Mouse (Mus musculus) midbrain, embryonic 15.5 days (tissue): ENCODE data around the gene Grm8. TPM values are rescaled to one million over a fixed set of nuclear protein-coding genes. Genes with fewer than 3 reads are reported as not detected.

ENCODE experiments used
- ATAC-seq: fragments of 200-750 bp; cut with Nextera tagmentation; replicated peaks from 2 replicates; pipeline ENCODE4 v1.8.0; 2017; ENCODE audit warnings: moderate TSS enrichment
- H3K27ac ChIP-seq: fragments of 300-500 bp; sonication (generic); 2 replicates; pipeline ENCODE4 v1.5.1; 2015; ENCODE audit warnings: mild to moderate bottlenecking, inconsistent platforms
- H3K27me3 ChIP-seq: fragments of 300-500 bp; sonication (generic); replicated peaks from 2 replicates; pipeline ENCODE4 v1.6.1; 2015; ENCODE audit warnings: inconsistent platforms
- H3K36me3 ChIP-seq: fragments of 300-500 bp; sonication (generic); replicated peaks from 2 replicates; pipeline ENCODE4 v1.6.1; 2015; ENCODE audit warnings: inconsistent platforms
- H3K4me1 ChIP-seq: fragments of 300-500 bp; sonication (generic); 2 replicates; pipeline ENCODE4 v1.6.1; 2015; ENCODE audit warnings: inconsistent platforms
- H3K4me2 ChIP-seq: fragments of 300-500 bp; sonication (generic); 2 replicates; pipeline ENCODE4 v1.6.1; 2015; ENCODE audit warnings: inconsistent platforms, mild to moderate bottlenecking, moderate library complexity
- H3K4me3 ChIP-seq: fragments of 300-500 bp; sonication (generic); 2 replicates; pipeline ENCODE4 v1.5.1; 2015; ENCODE audit warnings: mild to moderate bottlenecking, inconsistent platforms
- H3K9ac ChIP-seq: fragments of 300-500 bp; sonication (generic); 2 replicates; pipeline ENCODE4 v1.6.1; 2015; ENCODE audit warnings: mild to moderate bottlenecking, inconsistent platforms
- H3K9me3 ChIP-seq: fragments of 300-500 bp; sonication (generic); 2 replicates; pipeline ENCODE4 v1.6.1; 2016; ENCODE audit warnings: inconsistent platforms
- WGBS: fragments of 180-500 bp; shearing (Covaris S2); methylation state at CpG from one replicate; pipeline ENCODE4 v1.1.7; 2015; ENCODE audit warnings: mixed read lengths; 5-methylcytosine and 5-hydroxymethylcytosine counted together
- polyA plus RNA-seq: library from polyadenylated mRNA; unstranded; fragments of >200 nt; fragmentation: Nextera tagmentation; extraction: Ambion mirVana; gene quantifications from 2 replicates; pipeline ENCODE4 v1.2.1, GENCODE M21; 2015

The Grm8 gene
- polyA plus RNA-seq, 1 experiment from 2014 or later, result 16.5 TPM

GRCm38 (mm10) chr6:27812789-27813188, 322.2 kb downstream of the Grm8 start:
- Histone ChIP-seq H3K4me1 (no peaks in the 10 kb centered on the region), H3K27ac (no peak overlapping the region), H3K9ac (no peak overlapping the region), H3K36me3 (no peaks in the 10 kb centered on the region), H3K9me3 (no peaks in the 10 kb centered on the region), H3K4me2 (no peak overlapping the region), H3K27me3 (no peaks in the 10 kb centered on the region), H3K4me3 (no peak overlapping the region)
- 79% methylated on average over 5 of the region's 5 CpGs for WGBS
- ATAC-seq, result no peak

GRCm38 (mm10) chr6:27809996-27810395, 325.0 kb downstream of the Grm8 start:
- Histone ChIP-seq H3K27ac (no peak overlapping the region), H3K4me1 (no peaks in the 10 kb centered on the region), H3K4me2 (no peak overlapping the region), H3K4me3 (no peak overlapping the region), H3K9me3 (no peaks in the 10 kb centered on the region), H3K36me3 (no peaks in the 10 kb centered on the region), H3K27me3 (no peaks in the 10 kb centered on the region), H3K9ac (no peak overlapping the region)
- WGBS, result 78% methylated on average over 6 of the region's 6 CpGs
- ATAC-seq, result no peak

GRCm38 (mm10) chr6:27806741-27807140, 328.2 kb downstream of the Grm8 start:
- Histone ChIP-seq H3K36me3 (no peaks in the 10 kb centered on the region), H3K4me1 (no peaks in the 10 kb centered on the region), H3K9ac (no peak overlapping the region), H3K4me2 (no peak overlapping the region), H3K27ac (no peak overlapping the region), H3K9me3 (no peaks in the 10 kb centered on the region), H3K27me3 (no peaks in the 10 kb centered on the region), H3K4me3 (no peak overlapping the region)
- ATAC-seq, result no peak

- Histone ChIP-seq H3K36me3 (no peaks in the 10 kb centered on the region), H3K4me1 (0 out of 2 replicates have a peak, but pooled peaks cover 2% of the 10 kb centered on the region), H3K27ac (no peak overlapping the region), H3K9ac (no peak overlapping the region), H3K9me3 (no peaks in the 10 kb centered on the region), H3K4me3 (no peak overlapping the region), H3K27me3 (no peaks in the 10 kb centered on the region), H3K4me2 (no peak overlapping the region)
- 67% methylated on average over 6 of the region's 6 CpGs for WGBS
- no peak for ATAC-seq
Measured at GRCm38 (mm10) chr6:27800881-27801572, 334.0 kb downstream of the Grm8 start.

GRCm38 (mm10) chr6:27798735-27799134, 336.2 kb downstream of the Grm8 start:
- no peaks in the 10 kb centered on the region for H3K27me3 ChIP-seq
- no peak overlapping the region for H3K27ac ChIP-seq
- H3K4me1 ChIP-seq, result 0 out of 2 replicates have a peak, but pooled peaks cover 2% of the 10 kb centered on the region
- no peaks in the 10 kb centered on the region for H3K9me3 ChIP-seq
- no peak overlapping the region for H3K4me3 ChIP-seq
- H3K9ac ChIP-seq, result no peak overlapping the region
- no peak overlapping the region for H3K4me2 ChIP-seq
- 90% methylated on average over 3 of the region's 3 CpGs for WGBS
- ATAC-seq, result no peak
- H3K36me3 ChIP-seq, result no peaks in the 10 kb centered on the region

- Histone ChIP-seq H3K4me1 (no peaks in the 10 kb centered on the region), H3K9ac (no peak overlapping the region), H3K36me3 (no peaks in the 10 kb centered on the region), H3K27me3 (no peaks in the 10 kb centered on the region), H3K27ac (no peak overlapping the region), H3K9me3 (no peaks in the 10 kb centered on the region), H3K4me2 (no peak overlapping the region), H3K4me3 (no peak overlapping the region)
- 79% methylated on average over 3 of the region's 3 CpGs for WGBS
- no peak for ATAC-seq
Measured at GRCm38 (mm10) chr6:27789566-27789965, 345.4 kb downstream of the Grm8 start.

GRCm38 (mm10) chr6:27789151-27789550, 345.8 kb downstream of the Grm8 start:
- Histone ChIP-seq H3K36me3 (no peaks in the 10 kb centered on the region), H3K4me1 (no peaks in the 10 kb centered on the region), H3K4me3 (no peak overlapping the region), H3K27me3 (no peaks in the 10 kb centered on the region), H3K9me3 (no peaks in the 10 kb centered on the region), H3K9ac (no peak overlapping the region), H3K27ac (no peak overlapping the region), H3K4me2 (no peak overlapping the region)
- no peak for ATAC-seq
- WGBS, result 78% methylated on average over 4 of the region's 4 CpGs

- Histone ChIP-seq H3K9me3 (no peaks in the 10 kb centered on the region), H3K36me3 (no peaks in the 10 kb centered on the region), H3K4me3 (no peak overlapping the region), H3K4me1 (no peaks in the 10 kb centered on the region), H3K4me2 (no peak overlapping the region), H3K27ac (no peak overlapping the region), H3K9ac (no peak overlapping the region), H3K27me3 (no peaks in the 10 kb centered on the region)
- no peak for ATAC-seq
- 77% methylated on average over 1 of the region's 1 CpGs for WGBS
Measured at GRCm38 (mm10) chr6:27782251-27782650, 352.7 kb downstream of the Grm8 start.

- Histone ChIP-seq H3K27me3 (no peaks in the 10 kb centered on the region), H3K4me1 (no peaks in the 10 kb centered on the region), H3K4me2 (no peak overlapping the region), H3K27ac (no peak overlapping the region), H3K9me3 (no peaks in the 10 kb centered on the region), H3K9ac (no peak overlapping the region), H3K36me3 (no peaks in the 10 kb centered on the region), H3K4me3 (no peak overlapping the region)
- ATAC-seq, result no peak
- WGBS, result 81% methylated on average over 3 of the region's 3 CpGs
Measured at GRCm38 (mm10) chr6:27781371-27781770, 353.6 kb downstream of the Grm8 start.

GRCm38 (mm10) chr6:27775646-27776271, 359.2 kb downstream of the Grm8 start:
- Histone ChIP-seq H3K27me3 (no peaks in the 10 kb centered on the region), H3K4me1 (no peaks in the 10 kb centered on the region), H3K36me3 (no peaks in the 10 kb centered on the region), H3K4me3 (no peak overlapping the region), H3K4me2 (no peak overlapping the region), H3K9ac (no peak overlapping the region), H3K9me3 (no peaks in the 10 kb centered on the region), H3K27ac (no peak overlapping the region)
- 93% methylated on average over 4 of the region's 4 CpGs for WGBS
- no peak for ATAC-seq

GRCm38 (mm10) chr6:27762061-27762460, 372.9 kb downstream of the Grm8 start:
- Histone ChIP-seq H3K27ac (no peak overlapping the region), H3K4me3 (no peak overlapping the region), H3K36me3 (no peaks in the 10 kb centered on the region), H3K4me1 (no peaks in the 10 kb centered on the region), H3K4me2 (no peak overlapping the region), H3K27me3 (no peaks in the 10 kb centered on the region), H3K9me3 (no peaks in the 10 kb centered on the region), H3K9ac (no peak overlapping the region)
- ATAC-seq, result no peak
- 91% methylated on average over 6 of the region's 6 CpGs for WGBS

GRCm38 (mm10) chr6:27753290-27753829, 381.6 kb downstream of the Grm8 start:
- WGBS, result 97% methylated on average over 2 of the region's 2 CpGs

GRCm38 (mm10) chr6:27746493-27746892, 388.5 kb downstream of the Grm8 start:
- Histone ChIP-seq H3K9ac (no peak overlapping the region), H3K4me1 (peaks cover 11% of the 10 kb centered on the region), H3K27ac (peak overlapping the region; percentile 32; the same call in 1 of the 2 replicates), H3K27me3 (no peaks in the 10 kb centered on the region), H3K4me2 (no peak overlapping the region), H3K9me3 (no peaks in the 10 kb centered on the region), H3K4me3 (no peak overlapping the region), H3K36me3 (no peaks in the 10 kb centered on the region)
- peak; percentile 71 for ATAC-seq
- 34% methylated on average over 4 of the region's 4 CpGs for whole genome bisulfite sequencing

More at GRCm38 (mm10) chr6:27753290-27753829, 381.6 kb downstream of the Grm8 start:
- no peak overlapping the region for H3K9ac ChIP-seq
- H3K9me3 ChIP-seq, result no peaks in the 10 kb centered on the region
- ATAC-seq, result no peak
- H3K27me3 ChIP-seq, result no peaks in the 10 kb centered on the region
- no peak overlapping the region for H3K4me3 ChIP-seq
- H3K4me1 ChIP-seq, result no peaks in the 10 kb centered on the region
- no peaks in the 10 kb centered on the region for H3K36me3 ChIP-seq
- no peak overlapping the region for H3K4me2 ChIP-seq
- no peak overlapping the region for H3K27ac ChIP-seq
